Mouse (Mus musculus) layer of hippocampus, adult 2 months (tissue): Measurements from ENCODE around the gene Pmf1. TPM values are rescaled to one million over a fixed set of nuclear protein-coding genes. Genes with fewer than 3 reads are reported as not detected.

Experiments used
- DNase-seq, 2 experiments: peaks; one replicate each; pipeline ENCODE4 v3.0.0; 2022; ENCODE audit warnings: low spot score in 2 of 2
- H3K27ac ChIP-seq: fragments of 200-600 bp; 2 replicates; pipeline ENCODE4 v1.8.1; 2022
- H3K4me3 ChIP-seq: fragments of 200-600 bp; 2 replicates; pipeline ENCODE4 v1.8.1; 2022; ENCODE audit warnings: mild to moderate bottlenecking
- CTCF ChIP-seq: fragments of 200-600 bp; conservative IDR thresholded peaks from 2 replicates; pipeline ENCODE4 v1.8.1; 2022; ENCODE audit warnings: antibody characterized with exemption, mild to moderate bottlenecking, moderate library complexity
- long read RNA-seq, 2 experiments: library from polyadenylated mRNA; stranded (forward); transcript quantifications; one replicate each; pipeline ENCODE4 v2.0.0; 2021; ENCODE audit warnings: borderline mapping rate in 2 of 2
- total RNA-seq, 2 experiments: library from RNA; stranded (reverse); gene quantifications; 2 replicates each; pipeline ENCODE4 v1.2.3; 2021

The Pmf1 gene
- 1 to 10 TPM; 6.4 to 6.8 TPM for total RNA-seq
- long read RNA-seq, experiment 1, partial matches to known transcripts, result 0 of 6 reads
- long read RNA-seq, experiment 1, other reads (novel, unspliced or antisense), result 2 of 6 reads
- long read RNA-seq, experiment 2, partial matches to known transcripts, result 0 of 3 reads
- long read RNA-seq, experiment 2, other reads (novel, unspliced or antisense), result 2 of 3 reads

- TF ChIP-seq CTCF, result 0 out of 2 replicates have a peak, but pooled peaks have one; percentile 8
- Histone ChIP-seq H3K27ac (peak within 1 kb of the TSS; percentile 93), H3K4me3 (peak within 1 kb of the TSS; percentile 70)
- peak; percentile 88 to 93 for DNase-seq
Measured at GRCm38 (mm10) chr3:88409741-88410644, at the start of gene Pmf1. TSS of gene Pmf1 (minus strand) at chr3:88410331.

DNA sequence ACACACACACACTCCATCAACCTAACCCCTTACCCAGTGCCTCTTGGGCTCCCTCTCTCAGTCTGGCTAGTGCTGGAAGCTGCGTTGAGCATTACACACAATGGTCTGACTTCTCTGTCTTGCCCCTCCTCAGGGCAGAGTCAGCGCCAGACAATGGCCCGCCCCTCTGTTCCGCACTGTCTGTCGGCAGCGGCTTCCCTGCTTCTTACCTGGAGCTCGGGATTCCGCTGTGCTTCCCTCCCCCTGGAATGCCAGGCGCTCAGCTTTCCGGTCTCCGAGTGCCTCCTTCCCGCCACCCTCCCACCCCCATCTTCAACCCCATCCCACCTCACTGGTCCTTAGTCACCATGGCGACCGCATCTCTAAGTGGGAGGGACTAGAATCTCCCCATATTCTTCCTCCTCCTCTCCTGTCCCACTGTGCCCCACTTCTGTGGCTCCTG, 48.7 kb upstream of the Pmf1 start:
- no peak for TF ChIP-seq CTCF
- H3K4me3 ChIP-seq, result peak overlapping the region; percentile 58
- H3K27ac ChIP-seq, result peak overlapping the region; percentile 84
- DNase-seq, result no peak

GRCm38 (mm10) chr3:88456746-88457532, 46.8 kb upstream of the Pmf1 start:
- DNase-seq, result no peak
- Histone ChIP-seq H3K4me3 (no peak overlapping the region; the same call in 1 of the 2 replicates), H3K27ac (no peak overlapping the region)
- no peak for TF ChIP-seq CTCF

DNA sequence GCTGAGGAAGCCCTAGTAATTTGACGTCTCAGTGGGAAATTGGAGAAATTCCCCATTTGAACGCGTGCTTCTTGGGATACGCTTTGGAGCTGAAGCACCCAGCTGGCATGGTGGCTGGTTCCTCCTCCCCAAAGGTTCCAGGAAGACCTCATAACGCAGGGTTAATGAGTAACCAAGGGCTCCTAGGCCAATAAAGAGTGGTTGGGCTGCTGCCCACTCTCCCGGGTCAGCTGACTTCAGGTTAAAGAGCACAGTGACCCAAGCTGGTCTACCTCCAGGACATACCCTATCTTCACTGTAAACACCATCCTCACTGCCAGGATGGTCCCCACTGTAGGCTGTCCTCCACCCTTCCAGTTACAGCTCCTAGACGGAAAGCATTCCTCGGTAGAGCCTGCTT, 46.2 kb upstream of the Pmf1 start:
- Histone ChIP-seq H3K4me3 (no peak overlapping the region), H3K27ac (no peak overlapping the region)
- TF ChIP-seq CTCF, result no peak
- no peak for DNase-seq

DNA sequence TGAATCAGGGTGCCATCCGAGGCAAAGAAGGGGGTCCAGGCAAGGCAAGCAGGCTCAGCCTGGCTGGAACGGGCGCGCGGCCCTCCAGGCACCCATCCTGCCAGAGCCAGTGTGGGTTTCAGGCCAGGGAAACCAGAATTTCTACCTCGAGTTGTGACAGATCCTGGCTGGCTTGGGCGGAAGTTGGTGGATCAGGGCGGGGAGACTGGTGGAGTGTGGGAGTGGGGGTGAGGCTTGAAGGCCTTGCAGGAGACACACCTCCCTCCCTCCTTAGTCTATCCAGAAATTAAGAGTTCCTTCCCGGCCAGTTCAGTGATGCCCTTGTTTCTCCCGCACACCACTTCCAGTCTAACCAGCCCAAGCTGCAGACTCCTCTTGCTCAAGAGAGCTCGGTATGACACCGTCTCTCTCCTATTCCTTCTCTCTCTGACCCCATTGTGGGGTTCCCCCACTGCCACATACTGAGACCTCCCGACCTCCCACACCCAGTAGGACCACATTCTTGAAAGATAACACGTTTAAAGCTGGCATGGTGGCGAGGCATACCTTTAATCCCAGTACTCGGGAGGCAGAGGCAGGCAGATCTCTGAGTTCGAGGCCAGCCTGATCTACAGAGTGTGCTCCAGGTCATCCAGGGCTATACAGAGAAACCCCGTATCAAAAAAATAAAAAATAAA, 45.6 kb upstream of the Pmf1 start:
- TF ChIP-seq CTCF, result no peak
- DNase-seq, result no peak

DNA sequence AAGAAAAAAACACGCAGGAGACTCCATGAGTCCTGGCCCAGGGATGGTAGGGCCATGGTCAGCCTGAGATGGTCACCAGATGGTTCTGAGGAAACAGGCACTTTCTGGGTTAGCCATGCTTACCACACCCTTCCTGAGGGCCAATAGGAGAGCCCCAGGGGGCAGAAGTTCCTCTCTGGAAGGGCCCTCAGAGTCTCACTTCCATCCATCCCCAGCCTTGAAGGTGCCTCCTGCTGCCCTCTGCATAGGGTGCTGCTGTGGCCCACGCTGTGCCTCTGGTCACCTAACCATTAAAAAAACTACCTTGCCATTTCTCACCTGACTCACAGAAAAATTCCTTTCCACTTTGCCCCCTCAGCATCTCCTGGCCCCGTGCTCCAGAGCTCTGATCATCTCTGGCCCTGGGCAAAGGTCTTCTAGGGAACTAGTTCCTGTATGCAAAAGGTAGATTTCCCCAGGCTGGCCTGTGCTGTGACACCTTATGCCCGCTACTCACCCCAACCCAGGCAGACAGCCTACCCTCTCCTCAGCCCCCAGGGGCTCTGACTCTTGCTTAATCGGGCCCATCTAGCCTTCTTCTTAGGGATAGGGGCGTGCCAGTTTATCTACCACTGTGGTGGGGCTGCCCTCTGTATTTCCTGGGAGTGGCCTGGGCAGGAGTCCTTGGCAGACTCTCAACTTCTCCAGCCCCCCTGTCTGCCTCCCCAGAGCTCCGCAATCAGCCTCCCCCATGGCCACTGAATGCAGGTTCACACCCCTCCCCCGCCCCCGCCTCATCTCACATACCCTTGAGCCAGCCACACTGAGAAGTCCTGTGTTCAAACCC, 44.8 kb upstream of the Pmf1 start:
- TF ChIP-seq CTCF, result no peak
- H3K4me3 ChIP-seq, result no peak overlapping the region
- no peak for DNase-seq
- H3K27ac ChIP-seq, result no peak overlapping the region

More for the DNA sequence above, 45.6 kb upstream of the Pmf1 start:
- Histone ChIP-seq H3K27ac (no peak overlapping the region), H3K4me3 (no peak overlapping the region)

- TF ChIP-seq CTCF, result no peak
- DNase-seq, result no peak
- H3K27ac ChIP-seq, result no peak overlapping the region
- H3K4me3 ChIP-seq, result no peak overlapping the region
Measured at GRCm38 (mm10) chr3:88453986-88454385, 43.9 kb upstream of the Pmf1 start.

- no peak for DNase-seq
- no peak overlapping the region for H3K4me3 ChIP-seq
- no peak for TF ChIP-seq CTCF
- H3K27ac ChIP-seq, result no peak overlapping the region
Measured at GRCm38 (mm10) chr3:88453369-88453768, 43.2 kb upstream of the Pmf1 start.

GRCm38 (mm10) chr3:88452716-88453115, 42.6 kb upstream of the Pmf1 start:
- Histone ChIP-seq H3K27ac (no peak overlapping the region), H3K4me3 (no peak overlapping the region)
- DNase-seq, result no peak
- no peak for TF ChIP-seq CTCF

- Histone ChIP-seq H3K27ac (no peak overlapping the region), H3K4me3 (no peak overlapping the region)
- DNase-seq, result no peak
- TF ChIP-seq CTCF, result no peak
Measured at GRCm38 (mm10) chr3:88452246-88452645, 42.1 kb upstream of the Pmf1 start.

DNA sequence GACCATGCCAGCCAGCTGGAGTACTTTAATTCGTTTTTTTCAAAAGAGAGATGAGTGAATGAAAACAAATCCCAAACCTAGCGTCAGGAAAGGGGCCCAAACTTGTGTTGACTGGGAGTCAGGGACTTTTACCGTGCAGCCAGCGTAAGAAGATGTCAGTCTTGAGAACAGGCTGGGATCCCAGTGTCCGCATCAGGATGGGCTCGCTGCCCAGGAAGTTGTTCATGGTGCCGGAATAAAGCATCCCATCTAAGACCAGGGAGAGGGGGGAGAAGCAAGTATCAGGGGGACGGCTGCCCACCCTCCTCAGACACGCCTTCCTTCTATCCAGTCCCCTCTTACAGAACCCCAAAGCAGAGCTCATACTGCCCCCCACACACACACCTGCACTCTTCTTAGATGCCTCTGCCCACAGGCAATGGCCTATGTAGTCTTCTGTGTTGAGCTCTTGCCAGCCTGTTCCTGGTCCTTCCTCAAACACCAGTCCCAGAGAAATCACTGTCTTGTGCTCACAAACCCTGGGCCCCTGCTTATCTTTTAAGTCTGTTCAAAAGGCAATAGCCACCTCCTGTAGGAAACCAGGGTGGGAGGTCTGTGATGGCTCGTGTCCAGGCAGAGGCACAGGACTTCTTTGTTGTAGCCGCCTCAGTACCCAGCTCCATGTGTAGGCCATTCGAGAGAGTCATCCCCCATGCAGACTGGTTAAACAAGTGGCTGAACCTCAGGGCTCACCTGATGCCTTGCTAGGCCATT, 40.4 kb upstream of the Pmf1 start:
- no peak for TF ChIP-seq CTCF
- no peak overlapping the region for H3K27ac ChIP-seq

More for the DNA sequence above, 40.4 kb upstream of the Pmf1 start:
- H3K4me3 ChIP-seq, result no peak overlapping the region
- no peak for DNase-seq
